Mouse (Mus musculus) bone marrow macrophage, adult 2 months (primary cell): ENCODE measurements around the gene Gpm6a.

ENCODE experiments used
- CTCF ChIP-seq: IDR thresholded peaks from 2 replicates; pipeline ENCODE4 v1.5.1; 2012; ENCODE audit warnings: low read depth, mild to moderate bottlenecking, low read length, moderate library complexity
- POLR2A ChIP-seq: IDR thresholded peaks from 2 replicates; pipeline ENCODE4 v1.6.1; 2012; ENCODE audit warnings: mild to moderate bottlenecking, low read depth, low read length, borderline replicate concordance

DNA sequence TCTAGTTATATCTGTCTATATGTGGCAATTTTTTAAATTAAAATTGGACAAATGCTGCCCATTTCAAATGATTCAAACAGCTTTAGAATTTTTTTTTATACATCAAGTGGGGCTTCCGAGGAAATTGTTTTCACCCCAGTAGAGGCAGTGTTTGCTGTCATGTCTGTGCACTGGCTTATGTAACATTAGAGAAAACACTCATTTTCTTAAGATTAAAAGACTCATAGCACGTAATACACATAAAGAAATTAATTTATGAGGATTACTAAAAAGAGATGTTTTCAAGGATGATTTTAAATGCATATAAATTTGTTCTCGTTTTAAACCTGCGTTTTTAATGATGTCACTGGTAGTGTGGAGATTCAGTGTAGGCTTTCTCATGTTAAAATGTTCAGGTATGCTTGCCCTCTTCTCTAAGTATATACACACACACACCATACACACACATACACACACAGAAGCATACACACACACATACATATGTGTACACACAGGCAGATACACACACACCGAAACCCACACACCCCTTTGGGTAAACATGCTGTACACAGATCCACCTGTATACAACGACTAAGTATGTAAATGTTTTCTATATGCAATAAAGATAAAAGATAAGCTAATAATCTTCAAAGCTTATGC is 1.4 kb downstream of the Gpm6a start:
- TF ChIP-seq CTCF: no peak
- TF ChIP-seq POLR2A: no peak
